Mouse (Mus musculus): ENCODE measurements around the gene Fen1.

DNA sequence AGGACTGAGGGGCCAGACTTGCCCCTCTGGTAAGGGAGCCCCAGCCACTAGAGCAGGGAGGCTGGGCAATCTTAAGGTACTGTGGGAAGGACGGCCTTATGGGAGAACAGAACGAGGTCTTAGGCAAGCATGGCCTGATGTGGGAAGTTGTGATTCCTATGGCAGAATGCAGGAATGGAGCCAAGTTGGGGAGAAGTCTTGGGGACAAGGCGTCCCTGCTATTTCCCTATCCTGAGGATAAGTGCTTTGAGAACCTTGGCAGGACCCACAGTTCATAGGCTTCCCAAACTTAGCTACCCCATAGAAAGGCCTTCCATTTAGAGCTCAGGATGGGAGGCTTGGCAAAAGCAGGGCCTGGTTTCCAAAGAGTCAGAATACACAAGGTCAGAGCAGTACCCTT is 4.9 kb upstream of the Fen1 start:
- TF ChIP-seq POLR2A (IDR thresholded peaks at IDR 0.05; ENCODE audit: borderline replicate concordance, low read depth, low read length) (no peak), CTCF (IDR thresholded peaks at IDR 0.05; ENCODE audit: low read depth, low read length) (no peak)

All from bone marrow macrophage, adult 2 months (primary cell).